Mouse (Mus musculus) heart, embryonic 16.5 days (tissue): Measurements from ENCODE around the gene Ufd1. TPM values are rescaled to one million over a fixed set of nuclear protein-coding genes. Genes with fewer than 3 reads are reported as not detected.
A peak's percentile ranks its signal among the peaks of the same experiment; 100 is the strongest.
"Not testable (repeated sequence)": the region's sequence is repeated elsewhere in the genome, so short reads cannot be mapped to it uniquely, and the experiment has no call there.

ENCODE experiments used
- ATAC-seq: fragments of 200-750 bp; cut with Nextera tagmentation; replicated peaks from 2 replicates; pipeline ENCODE4 v1.8.0; 2017; ENCODE audit warnings: moderate number of reproducible peaks; ENCODE audit not compliant: insufficient read depth, low FRiP score; ENCODE audit errors: extremely low read depth
- H3K27ac ChIP-seq: fragments of 300-500 bp; sonication (generic); 2 replicates; pipeline ENCODE4 v1.5.1; 2014; ENCODE audit warnings: mild to moderate bottlenecking, low read length, control low read depth, moderate library complexity
- H3K27me3 ChIP-seq: fragments of 300-500 bp; sonication (generic); 2 replicates; pipeline ENCODE4 v1.6.1; 2014; ENCODE audit warnings: low read length, mixed read lengths; ENCODE audit not compliant: control insufficient read depth, insufficient read depth
- H3K36me3 ChIP-seq: fragments of 300-500 bp; sonication (generic); 2 replicates; pipeline ENCODE4 v1.6.1; 2014; ENCODE audit not compliant: control insufficient read depth, insufficient read depth
- H3K4me1 ChIP-seq: fragments of 300-500 bp; sonication (generic); 2 replicates; pipeline ENCODE4 v1.6.1; 2014; ENCODE audit warnings: low read length, mixed read lengths; ENCODE audit not compliant: control insufficient read depth, insufficient read depth
- H3K4me2 ChIP-seq: fragments of 300-500 bp; sonication (generic); 2 replicates; pipeline ENCODE4 v1.6.1; 2014; ENCODE audit warnings: low read depth, mild to moderate bottlenecking, control low read depth, low read length
- H3K4me3 ChIP-seq: fragments of 300-500 bp; sonication (generic); 2 replicates; pipeline ENCODE4 v1.5.1; 2014; ENCODE audit warnings: mild to moderate bottlenecking, control low read depth, low read length
- H3K9ac ChIP-seq: fragments of 300-500 bp; sonication (generic); 2 replicates; pipeline ENCODE4 v1.6.1; 2014; ENCODE audit warnings: low read length, control low read depth
- H3K9me3 ChIP-seq: fragments of 300-500 bp; sonication (generic); replicated peaks from 2 replicates; pipeline ENCODE4 v1.6.1; 2016; ENCODE audit warnings: low read length; ENCODE audit not compliant: control insufficient read depth
- WGBS: fragments of 180-500 bp; shearing (Covaris S2); extraction: QIAGEN DNeasy Blood & Tissue Kit; methylation state at CpG from one replicate; pipeline ENCODE4 v1.1.7; 2014; 5-methylcytosine and 5-hydroxymethylcytosine counted together
- polyA plus RNA-seq: library from polyadenylated mRNA; unstranded; fragments of >200 nt; fragmentation: Nextera tagmentation; extraction: Ambion mirVana; gene quantifications from 2 replicates; pipeline ENCODE4 v1.2.1, GENCODE M21; 2015

Ufd1 gene
- polyA plus RNA-seq, 1 experiment from 2014 or later = 75.5 TPM

DNA sequence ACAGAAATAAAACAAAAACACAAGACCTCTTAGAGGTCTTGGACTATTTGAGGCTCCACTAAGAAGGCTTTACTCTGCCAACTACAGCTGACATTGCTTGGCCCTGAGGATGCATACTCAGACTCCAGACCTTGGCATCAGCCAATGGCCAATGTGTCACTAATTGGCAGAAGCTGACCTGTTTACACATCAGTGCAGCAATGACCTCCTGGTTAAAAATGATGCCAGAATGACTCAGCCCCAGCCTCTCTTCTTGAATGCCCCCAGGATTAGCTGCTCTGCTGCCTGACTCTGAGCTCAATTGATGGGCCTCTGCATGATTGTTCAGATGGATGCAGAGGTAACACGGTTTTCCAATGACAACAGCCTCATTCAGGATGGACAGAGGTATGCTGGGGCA lies 48.6 kb downstream of the Ufd1 start:
- Histone ChIP-seq H3K27ac (no peak overlapping the region), H3K36me3 (no peaks in the 10 kb centered on the region), H3K4me2 (no peak overlapping the region), H3K9me3 (peaks cover 4% of the 10 kb centered on the region), H3K27me3 (no peaks in the 10 kb centered on the region), H3K9ac (no peak overlapping the region), H3K4me1 (no peaks in the 10 kb centered on the region), H3K4me3 (no peak overlapping the region)
- 59% methylated on average over 1 of the region's 1 CpGs for WGBS
- no peak for ATAC-seq

DNA sequence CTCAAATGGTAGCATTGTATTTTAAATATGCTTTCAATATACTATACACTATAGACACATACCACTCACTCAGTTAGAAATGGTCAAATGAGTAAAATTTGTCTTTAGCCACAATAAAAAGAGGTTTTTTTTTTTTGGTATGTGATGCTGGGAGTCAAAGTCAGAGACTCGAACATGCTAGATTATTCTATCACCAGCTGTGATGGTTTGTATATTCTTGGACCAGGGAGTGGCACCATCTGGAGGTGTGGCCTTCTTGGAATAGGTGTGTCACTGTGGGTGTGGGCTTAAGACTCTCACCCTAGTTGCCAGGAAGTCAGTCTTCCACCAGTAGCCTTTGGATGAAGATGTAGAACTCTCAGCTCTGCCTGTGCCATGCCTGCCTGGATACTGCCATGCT lies 58.9 kb downstream of the Ufd1 start:
- peaks cover 33% of the 10 kb centered on the region for H3K36me3 ChIP-seq
- not testable (repeated sequence) for H3K27me3 ChIP-seq, H3K9ac ChIP-seq, H3K9me3 ChIP-seq, ATAC-seq, H3K4me1 ChIP-seq, H3K4me3 ChIP-seq, H3K4me2 ChIP-seq, H3K27ac ChIP-seq
- WGBS = 79% methylated on average over 1 of the region's 1 CpGs

- ATAC-seq = no peak
- Histone ChIP-seq H3K9ac (peak overlapping the region; percentile 91), H3K27ac (peak overlapping the region; percentile 95)
Measured at GRCm38 (mm10) chr16:18876091-18876441, 64.5 kb downstream of the Ufd1 start.

DNA sequence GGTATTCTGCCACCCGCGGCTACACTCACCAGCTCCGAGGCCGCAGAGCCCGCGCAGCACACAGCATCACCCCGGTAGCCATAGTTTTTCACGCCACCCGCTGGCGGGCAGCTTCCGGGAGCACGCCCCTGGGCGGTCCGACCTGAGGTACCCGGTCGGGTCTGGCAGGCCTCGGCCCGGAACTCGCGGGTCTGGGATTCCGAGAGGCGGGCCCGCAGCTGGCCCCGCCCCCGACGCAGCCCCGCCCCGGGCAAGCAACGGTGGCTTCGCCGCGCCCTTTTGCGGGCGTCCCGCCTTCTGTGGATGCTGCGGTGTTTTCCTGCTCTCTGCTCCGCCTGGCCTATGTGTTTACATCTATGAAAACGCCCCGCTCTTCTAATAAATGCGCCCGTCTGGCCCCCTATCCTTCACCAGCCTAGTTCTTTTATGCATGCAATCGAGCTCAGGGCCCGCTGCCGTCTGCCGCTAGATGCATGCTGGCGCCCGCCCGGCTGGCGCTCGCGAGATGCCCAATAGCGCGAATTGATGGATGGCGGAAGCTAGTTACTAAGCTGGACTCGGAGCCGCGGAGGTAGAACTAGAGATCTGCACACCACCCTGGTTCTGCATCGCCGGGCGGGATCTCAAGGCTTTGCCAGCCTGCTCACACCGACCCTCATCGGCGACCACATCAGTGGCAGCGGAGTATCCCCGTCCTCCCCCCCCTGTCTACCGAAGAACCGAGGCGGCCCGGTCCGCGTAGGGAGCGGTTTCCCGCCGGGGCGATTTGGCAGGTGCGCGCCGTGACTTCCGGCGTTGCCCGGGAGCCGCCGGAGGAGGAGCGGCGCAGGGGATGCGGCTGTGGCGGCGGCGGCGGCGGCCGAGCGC lies 65.1 kb downstream of the Ufd1 start, which contains the start of the genes Mrpl40 and Hira:
TSS of gene Mrpl40 (minus strand) at position 421 of the 867 bp plus-strand sequence.
TSS of gene Hira (plus strand) at position 596 of the 867 bp plus-strand sequence.
- Histone ChIP-seq H3K36me3 (peaks cover 23% of the 10 kb centered on the region), H3K9ac (peak within 1 kb of the TSS; percentile 91), H3K27ac (peak within 1 kb of the TSS; percentile 95), H3K27me3 (no peaks in the 10 kb centered on the region), H3K4me2 (peak within 1 kb of the TSS; percentile 91), H3K4me1 (peaks cover 12% of the 10 kb centered on the region), H3K9me3 (no peaks in the 10 kb centered on the region), H3K4me3 (peak within 1 kb of the TSS; percentile 90)
- WGBS = under 1% methylated on average over 89 of the region's 93 CpGs
- ATAC-seq = peak; percentile 97

More at GRCm38 (mm10) chr16:18876091-18876441, 64.5 kb downstream of the Ufd1 start:
- Histone ChIP-seq H3K4me3 (peak overlapping the region; percentile 90), H3K36me3 (peaks cover 29% of the 10 kb centered on the region), H3K9me3 (no peaks in the 10 kb centered on the region), H3K4me1 (peaks cover 12% of the 10 kb centered on the region), H3K4me2 (peak overlapping the region; percentile 91), H3K27me3 (no peaks in the 10 kb centered on the region)
- WGBS = under 1% methylated on average over 17 of the region's 17 CpGs

DNA sequence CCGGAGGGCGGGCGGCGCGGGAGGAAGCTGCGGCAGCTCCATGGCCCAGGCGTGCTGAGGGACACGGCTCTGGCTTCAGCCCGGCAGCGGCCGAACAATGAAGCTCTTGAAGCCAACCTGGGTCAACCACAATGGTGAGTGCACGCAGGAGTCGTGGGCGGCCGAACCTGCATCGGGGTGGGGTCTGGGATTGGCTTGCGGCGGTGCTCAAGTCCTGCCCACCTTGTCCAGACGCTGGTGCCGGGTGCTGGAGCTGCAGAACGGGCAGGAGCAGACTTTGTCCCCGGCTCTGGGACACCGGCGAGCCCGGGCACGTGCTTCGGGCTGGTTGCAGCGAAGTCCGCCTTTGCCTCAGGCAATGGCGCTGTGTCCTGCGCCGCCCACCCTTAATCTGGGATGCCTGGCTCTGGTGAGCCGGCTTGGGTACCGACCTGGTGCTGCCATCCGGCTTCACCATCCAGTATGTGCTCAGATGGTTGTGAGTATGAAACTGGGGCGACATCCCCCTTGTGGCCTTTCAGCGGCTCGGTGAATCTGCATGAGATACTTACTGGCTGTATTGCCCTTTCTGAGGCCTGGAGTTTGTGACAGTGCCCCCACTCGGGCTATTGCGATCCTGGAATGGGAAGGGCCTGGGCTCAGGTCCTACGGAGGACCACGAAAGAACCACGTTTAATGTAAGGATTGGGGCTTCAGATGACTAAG lies 66.0 kb downstream of the Ufd1 start:
- peak overlapping the region; percentile 91 for H3K9ac ChIP-seq
- H3K4me1 ChIP-seq = peaks cover 12% of the 10 kb centered on the region
- WGBS = under 1% methylated on average over 36 of the region's 43 CpGs
- no peaks in the 10 kb centered on the region for H3K9me3 ChIP-seq
- H3K4me2 ChIP-seq = peak overlapping the region; percentile 91
- H3K4me3 ChIP-seq = peak overlapping the region; percentile 90
- H3K36me3 ChIP-seq = peaks cover 14% of the 10 kb centered on the region
- no peaks in the 10 kb centered on the region for H3K27me3 ChIP-seq
- peak; percentile 16 for ATAC-seq
- peak overlapping the region; percentile 95 for H3K27ac ChIP-seq

GRCm38 (mm10) chr16:18878091-18878720 lies 66.6 kb downstream of the Ufd1 start:
- peaks cover 12% of the 10 kb centered on the region for H3K4me1 ChIP-seq
- H3K4me2 ChIP-seq = peak overlapping the region; percentile 91
- no peaks in the 10 kb centered on the region for H3K27me3 ChIP-seq
- no peak for ATAC-seq
- peaks cover 12% of the 10 kb centered on the region for H3K36me3 ChIP-seq
- H3K9me3 ChIP-seq = no peaks in the 10 kb centered on the region
- peak overlapping the region; percentile 90 for H3K4me3 ChIP-seq
- peak overlapping the region; percentile 91 for H3K9ac ChIP-seq
- WGBS = 26% methylated on average over 20 of the region's 20 CpGs
- H3K27ac ChIP-seq = peak overlapping the region; percentile 95

- Histone ChIP-seq H3K4me2 (no peak overlapping the region), H3K4me1 (peaks cover 4% of the 10 kb centered on the region), H3K9me3 (no peaks in the 10 kb centered on the region), H3K27me3 (no peaks in the 10 kb centered on the region), H3K27ac (no peak overlapping the region), H3K9ac (no peak overlapping the region), H3K4me3 (no peak overlapping the region), H3K36me3 (peaks cover 9% of the 10 kb centered on the region; the same call in 1 of the 2 replicates)
- ATAC-seq = no peak
Measured at GRCm38 (mm10) chr16:18884044-18884443, 72.5 kb downstream of the Ufd1 start.
